8 mouse cellular contexts compared by ENCODE assay signal in genomic region chr15:88836571-88836970, GRCm38 (mm10). TPM values are rescaled to one million over a fixed set of nuclear protein-coding genes. Genes with fewer than 3 reads are reported as not detected.
DNase-seq lines count a peak whose midpoint lies in the region; ATAC-seq and TF ChIP-seq lines count a peak whose summit lies in the region.

No protein-coding gene starts in this region.

- H3ac ChIP-seq in myocyte (ENCODE audit: control insufficient read depth, insufficient read length) = no peak overlapping the region

- DNase-seq in kidney, postnatal 10 days = no peak
- no peak for DNase-seq in limb, embryonic 10.5 days (ENCODE audit: low spot score)
- no peak for DNase-seq in frontal cortex, postnatal 36 days (ENCODE audit: low spot score in 2 of 2)
- DNase-seq in adrenal gland, postnatal 4 days (ENCODE audit: low spot score in 2 of 2) = no peak
- no peak for DNase-seq in left cerebral cortex, postnatal 4 days

- no peak overlapping the region for H3K4me3 ChIP-seq in kidney, embryonic 15.5 days (replicated peaks)
- no peak overlapping the region for H3K4me3 ChIP-seq in forebrain, embryonic 12.5 days (replicated peaks)
- H3K4me3 ChIP-seq in limb, embryonic 10.5 days = peak overlapping the region; percentile 61; the same call in 1 of the 2 replicates
- peak overlapping the region; percentile 42 for H3K4me3 ChIP-seq in myocyte

- ATAC-seq in kidney, embryonic 15.5 days (replicated peaks; ENCODE audit: low FRiP score) = no peak
- ATAC-seq in forebrain, embryonic 12.5 days (ENCODE audit: low FRiP score) = no peak

- WGBS in kidney, embryonic 15.5 days = 62% methylated on average over 5 of the region's 5 CpGs
- 77% methylated on average over 5 of the region's 5 CpGs for WGBS in forebrain, embryonic 12.5 days
- WGBS in limb, embryonic 10.5 days = 62% methylated on average over 5 of the region's 5 CpGs

- H3K79me2 ChIP-seq in myocyte (ENCODE audit: control insufficient read depth, insufficient read depth) = no peaks in the 10 kb centered on the region

- H3K9me3 ChIP-seq in kidney, embryonic 15.5 days (replicated peaks) = no peaks in the 10 kb centered on the region
- no peaks in the 10 kb centered on the region for H3K9me3 ChIP-seq in forebrain, embryonic 12.5 days
- no peaks in the 10 kb centered on the region for H3K9me3 ChIP-seq in limb, embryonic 10.5 days (replicated peaks)

- H3K4me1 ChIP-seq in kidney, embryonic 15.5 days = peaks cover 43% of the 10 kb centered on the region
- peaks cover 29% of the 10 kb centered on the region for H3K4me1 ChIP-seq in forebrain, embryonic 12.5 days
- H3K4me1 ChIP-seq in limb, embryonic 10.5 days = peaks cover 46% of the 10 kb centered on the region

- H3K27ac ChIP-seq in kidney, embryonic 15.5 days = no peak overlapping the region
- H3K27ac ChIP-seq in forebrain, embryonic 12.5 days = no peak overlapping the region
- H3K27ac ChIP-seq in limb, embryonic 10.5 days = peak overlapping the region; percentile 83; the same call in 1 of the 2 replicates

- H3K4me2 ChIP-seq in kidney, embryonic 15.5 days = peak overlapping the region; percentile 85
- H3K4me2 ChIP-seq in forebrain, embryonic 12.5 days = peak overlapping the region; percentile 84; the same call in 1 of the 2 replicates
- no peak overlapping the region for H3K4me2 ChIP-seq in myocyte (ENCODE audit: low read depth)

- H3K36me3 ChIP-seq in kidney, embryonic 15.5 days = no peaks in the 10 kb centered on the region
- H3K36me3 ChIP-seq in forebrain, embryonic 12.5 days (replicated peaks) = no peaks in the 10 kb centered on the region
- no peaks in the 10 kb centered on the region for H3K36me3 ChIP-seq in limb, embryonic 10.5 days
- H3K36me3 ChIP-seq in myocyte (ENCODE audit: control insufficient read depth, insufficient read depth) = no peaks in the 10 kb centered on the region

- intact Hi-C loops in left cerebral cortex, postnatal 4 days (cut with DNase I) = no loop called here

- H3K9ac ChIP-seq in kidney, embryonic 15.5 days = no peak overlapping the region
- H3K9ac ChIP-seq in forebrain, embryonic 12.5 days = no peak overlapping the region

- no peaks in the 10 kb centered on the region for H3K27me3 ChIP-seq in kidney, embryonic 15.5 days
- H3K27me3 ChIP-seq in forebrain, embryonic 12.5 days = 0 out of 2 replicates have a peak, but pooled peaks cover 3% of the 10 kb centered on the region
- no peaks in the 10 kb centered on the region for H3K27me3 ChIP-seq in limb, embryonic 10.5 days (ENCODE audit: low read depth, poor library complexity, severe bottlenecking)
- H3K27me3 ChIP-seq in myocyte (ENCODE audit: control insufficient read depth, insufficient read depth, insufficient read length) = no peaks in the 10 kb centered on the region

- TF ChIP-seq POLR2A in myocyte (IDR thresholded peaks at IDR 0.05; ENCODE audit: insufficient read length, low read depth) = no peak

TF ChIP-seq in myocyte, 11 proteins besides CTCF, POLR2A, EP300 and RAD21:
- no peak for TF ChIP-seq TCF12 (IDR thresholded peaks at IDR 0.05; ENCODE audit: insufficient read depth, poor library complexity, severe bottlenecking)
- no peak for TF ChIP-seq CEBPB (IDR thresholded peaks at IDR 0.05; ENCODE audit: insufficient read depth, poor library complexity, severe bottlenecking)
- TF ChIP-seq POLR2AphosphoS2 (IDR thresholded peaks at IDR 0.05; ENCODE audit: insufficient read length, low read depth) = no peak
- no peak for TF ChIP-seq MAX (IDR thresholded peaks at IDR 0.05; ENCODE audit: low read depth)
- TF ChIP-seq USF1 (IDR thresholded peaks at IDR 0.05; ENCODE audit: low read depth) = no peak
- TF ChIP-seq TCF3 (IDR thresholded peaks at IDR 0.05; ENCODE audit: insufficient read length, low read depth) = no peak
- TF ChIP-seq SRF (IDR thresholded peaks at IDR 0.05; ENCODE audit: control insufficient read depth, insufficient read length, low read depth) = no peak
- TF ChIP-seq E2F4 (IDR thresholded peaks at IDR 0.05; ENCODE audit: insufficient read depth) = no peak
- TF ChIP-seq MYOG (IDR thresholded peaks at IDR 0.05; ENCODE audit: control insufficient read depth in 1 of 3, insufficient read depth in 1 of 3, insufficient read length in 2 of 3, low read depth in 2 of 3) = no peak
- no peak for TF ChIP-seq REST (IDR thresholded peaks at IDR 0.05; ENCODE audit: insufficient read depth, insufficient read length)
- no peak for TF ChIP-seq MYOD1 (IDR thresholded peaks at IDR 0.05; ENCODE audit: control insufficient read depth in 1 of 3, insufficient read length in 2 of 3, low read depth in 2 of 3)

RNA-seq across cellular contexts. Expression of gene Creld2, which starts 17.1 kb away (rescaled TPM):
- 101 and 104 TPM in 2 replicates for polyA plus RNA-seq in kidney, embryonic 15.5 days (2015; fragmentation: Nextera tagmentation; extraction: Ambion mirVana)
- polyA plus RNA-seq in forebrain, embryonic 12.5 days (2016; fragmentation: Nextera tagmentation; extraction: Ambion mirVana) = 63.1 and 64.3 TPM in 2 replicates
- polyA plus RNA-seq in limb, embryonic 10.5 days (2016; fragmentation: Nextera tagmentation; extraction: Ambion mirVana) = 98.5 and 99.0 TPM in 2 replicates
- polyA plus RNA-seq in myocyte (2012; fragmentation: generic; extraction: Trizol) = 49.3 TPM
- 10 to 100 TPM; 28.0 to 36.1 TPM for total RNA-seq in adrenal gland, postnatal 4 days (2021)
- 10 to 100 TPM; 26.2 to 35.6 TPM for total RNA-seq in left cerebral cortex, postnatal 4 days (2021)

RNA-seq across cellular contexts. Expression of gene Alg12, which starts 17.5 kb away (rescaled TPM):
- polyA plus RNA-seq in kidney, embryonic 15.5 days (2015; fragmentation: Nextera tagmentation; extraction: Ambion mirVana) = 12.2 and 14.3 TPM in 2 replicates
- 8.3 and 8.9 TPM in 2 replicates for polyA plus RNA-seq in forebrain, embryonic 12.5 days (2016; fragmentation: Nextera tagmentation; extraction: Ambion mirVana)
- polyA plus RNA-seq in limb, embryonic 10.5 days (2016; fragmentation: Nextera tagmentation; extraction: Ambion mirVana) = 10.8 and 12.3 TPM in 2 replicates
- polyA plus RNA-seq in myocyte (2012; fragmentation: generic; extraction: Trizol) = 15.0 TPM
- 10 to 100 TPM; 15.8 to 16.6 TPM for total RNA-seq in adrenal gland, postnatal 4 days (2021)
- total RNA-seq in left cerebral cortex, postnatal 4 days (2021) = 10 to 100 TPM; 10.1 to 11.5 TPM

RNA-seq across cellular contexts. Expression of gene Pim3, which starts 25.4 kb away (rescaled TPM):
- 50.4 and 54.6 TPM in 2 replicates for polyA plus RNA-seq in kidney, embryonic 15.5 days (2015; fragmentation: Nextera tagmentation; extraction: Ambion mirVana)
- polyA plus RNA-seq in forebrain, embryonic 12.5 days (2016; fragmentation: Nextera tagmentation; extraction: Ambion mirVana) = 46.0 and 49.4 TPM in 2 replicates
- 46.6 and 48.2 TPM in 2 replicates for polyA plus RNA-seq in limb, embryonic 10.5 days (2016; fragmentation: Nextera tagmentation; extraction: Ambion mirVana)
- 26.9 TPM for polyA plus RNA-seq in myocyte (2012; fragmentation: generic; extraction: Trizol)
- total RNA-seq in adrenal gland, postnatal 4 days (2021) = 10 to 100 TPM; 45.9 to 48.8 TPM
- 10 to 100 TPM; 44.6 to 49.3 TPM for total RNA-seq in left cerebral cortex, postnatal 4 days (2021)

Comparison
In these comparisons a context has a peak if more than half of its experiments do, and no peak if none do; other contexts are left out.
1. H3K4me3 ChIP-seq: peak in limb, embryonic 10.5 days (single experiment) and myocyte (single experiment); none in kidney, embryonic 15.5 days (single experiment) and forebrain, embryonic 12.5 days (single experiment).